Comparison of ENCODE assay signal across 8 mouse cellular contexts in genomic region chr8:91872278-91873115, GRCm38 (mm10).
DNase-seq lines count a peak whose midpoint lies in the region; ATAC-seq and TF ChIP-seq lines count a peak whose summit lies in the region.
"Had no signal": no experiment of that assay in that cellular context is flagged by ENCODE, and none has a peak within 500 bp of the region (broad histone marks: within the 10 kb centered on the region; RNA-seq: fewer than 3 reads in every experiment).

No protein-coding gene starts in this region.

- H3K4me1 ChIP-seq in forebrain, embryonic 13.5 days, result peaks cover 22% of the 10 kb centered on the region
- peaks cover 7% of the 10 kb centered on the region; the same call in 1 of the 2 replicates for H3K4me1 ChIP-seq in hindbrain, postnatal 0 days (ENCODE audit: insufficient read depth, low read length)
- H3K4me1 ChIP-seq in liver, embryonic 12.5 days, result peaks cover 28% of the 10 kb centered on the region
- peaks cover 7% of the 10 kb centered on the region; the same call in 1 of the 2 replicates for H3K4me1 ChIP-seq in stomach, embryonic 14.5 days (ENCODE audit: control insufficient read depth, insufficient read depth, low read length)

- H3K36me3 ChIP-seq in forebrain, embryonic 13.5 days (ENCODE audit: poor library complexity, severe bottlenecking), result no peaks in the 10 kb centered on the region
- H3K36me3 ChIP-seq in hindbrain, postnatal 0 days (ENCODE audit: insufficient read depth, low read length), result no peaks in the 10 kb centered on the region
- H3K36me3 ChIP-seq in liver, embryonic 12.5 days, result no peaks in the 10 kb centered on the region
- H3K36me3 ChIP-seq in stomach, embryonic 14.5 days (ENCODE audit: control insufficient read depth, insufficient read depth, low read length), result no peaks in the 10 kb centered on the region

- WGBS in forebrain, embryonic 13.5 days, result 12% methylated on average over 29 of the region's 29 CpGs
- WGBS in hindbrain, postnatal 0 days, result 8% methylated on average over 29 of the region's 29 CpGs
- WGBS in liver, embryonic 12.5 days (ENCODE audit: insufficient replicate concordance), result 12% methylated on average over 29 of the region's 29 CpGs
- 8% methylated on average over 29 of the region's 29 CpGs for WGBS in stomach, embryonic 14.5 days

- no peak overlapping the region for H3K9ac ChIP-seq in forebrain, embryonic 13.5 days
- H3K9ac ChIP-seq in hindbrain, postnatal 0 days (replicated peaks; ENCODE audit: low read length), result no peak overlapping the region
- peak overlapping the region; percentile 46 for H3K9ac ChIP-seq in liver, embryonic 12.5 days
- no peak overlapping the region for H3K9ac ChIP-seq in stomach, embryonic 14.5 days (replicated peaks; ENCODE audit: low read depth, low read length)

- peaks cover 81% of the 10 kb centered on the region for H3K27me3 ChIP-seq in forebrain, embryonic 13.5 days
- H3K27me3 ChIP-seq in hindbrain, postnatal 0 days (ENCODE audit: insufficient read depth, low read length), result no peaks in the 10 kb centered on the region
- H3K27me3 ChIP-seq in liver, embryonic 12.5 days (replicated peaks), result peaks cover 29% of the 10 kb centered on the region
- H3K27me3 ChIP-seq in stomach, embryonic 14.5 days (ENCODE audit: control insufficient read depth, insufficient read depth, low read length), result no peaks in the 10 kb centered on the region

- peak overlapping the region; percentile 23; the same call in 1 of the 2 replicates for H3K4me3 ChIP-seq in forebrain, embryonic 13.5 days
- H3K4me3 ChIP-seq in hindbrain, postnatal 0 days (ENCODE audit: low read length), result 0 out of 2 replicates have a peak overlapping the region, but pooled peaks have one; percentile 11
- H3K4me3 ChIP-seq in liver, embryonic 12.5 days, result peak overlapping the region; percentile 26; the same call in 1 of the 2 replicates
- H3K4me3 ChIP-seq in stomach, embryonic 14.5 days (ENCODE audit: low read depth, low read length), result peak overlapping the region; percentile 13; the same call in 1 of the 2 replicates

- H3K27ac ChIP-seq in forebrain, embryonic 13.5 days, result no peak overlapping the region
- H3K27ac ChIP-seq in hindbrain, postnatal 0 days, result no peak overlapping the region
- peak overlapping the region; percentile 85 for H3K27ac ChIP-seq in liver, embryonic 12.5 days
- no peak overlapping the region for H3K27ac ChIP-seq in stomach, embryonic 14.5 days (ENCODE audit: low read length)
- H3K27ac ChIP-seq: macrophage had no signal

- DNase-seq in right cerebral cortex, adult 2 months (ENCODE audit: low spot score in 2 of 2), result peak; percentile 9
- DNase-seq in right cerebral cortex, adult 18-20 months, result no peak
- peak; percentile 43 for DNase-seq in hindbrain, postnatal 0 days (ENCODE audit: low spot score)
- DNase-seq in urinary bladder, postnatal 4 days (ENCODE audit: low spot score in 2 of 2), result no peak

- no peaks in the 10 kb centered on the region for H3K9me3 ChIP-seq in forebrain, embryonic 13.5 days (replicated peaks)
- no peaks in the 10 kb centered on the region for H3K9me3 ChIP-seq in hindbrain, postnatal 0 days (ENCODE audit: low read length)
- no peaks in the 10 kb centered on the region for H3K9me3 ChIP-seq in liver, embryonic 12.5 days (replicated peaks)
- H3K9me3 ChIP-seq in stomach, embryonic 14.5 days (ENCODE audit: control insufficient read depth, low read depth, low read length), result no peaks in the 10 kb centered on the region

- peak; percentile 11; the same call in 1 of the 2 replicates for TF ChIP-seq CTCF in hindbrain, postnatal 0 days (IDR thresholded peaks at IDR 0.05; ENCODE audit: low read depth)

- ATAC-seq in forebrain, embryonic 13.5 days, result peak; percentile 71
- peak; percentile 40; the same call in 1 of the 2 replicates for ATAC-seq in hindbrain, postnatal 0 days
- peak; percentile 95 for ATAC-seq in liver, embryonic 12.5 days
- ATAC-seq in stomach, embryonic 14.5 days (ENCODE audit: insufficient number of reproducible peaks, insufficient read depth, low FRiP score, low read depth), result no peak

- peak overlapping the region; percentile 57 for H3K4me2 ChIP-seq in forebrain, embryonic 13.5 days
- H3K4me2 ChIP-seq in hindbrain, postnatal 0 days (ENCODE audit: low read depth, low read length), result peak overlapping the region; percentile 51
- H3K4me2 ChIP-seq in liver, embryonic 12.5 days, result peak overlapping the region; percentile 63
- H3K4me2 ChIP-seq in stomach, embryonic 14.5 days (replicated peaks; ENCODE audit: low read depth, low read length), result peak overlapping the region; percentile 42

Comparison
In these comparisons a context has a peak if more than half of its experiments do, and no peak if none do; other contexts are left out.
1. DNase-seq: peak in right cerebral cortex, adult 2 months (2 of 2) and hindbrain, postnatal 0 days (single experiment); none in right cerebral cortex, adult 18-20 months (single experiment) and urinary bladder, postnatal 4 days (0 of 2).
2. Peak in every context shown above with its lines, with median percentiles within 50 percentile points of each other: H3K4me2 ChIP-seq and H3K4me3 ChIP-seq.